Mouse (Mus musculus): ENCODE data around the gene Tbc1d10a. TPM values are rescaled to one million over a fixed set of nuclear protein-coding genes. Genes with fewer than 3 reads are reported as not detected.

Gene Tbc1d10a
- polyA plus RNA-seq, 1 experiment = 22.7 TPM

DNA sequence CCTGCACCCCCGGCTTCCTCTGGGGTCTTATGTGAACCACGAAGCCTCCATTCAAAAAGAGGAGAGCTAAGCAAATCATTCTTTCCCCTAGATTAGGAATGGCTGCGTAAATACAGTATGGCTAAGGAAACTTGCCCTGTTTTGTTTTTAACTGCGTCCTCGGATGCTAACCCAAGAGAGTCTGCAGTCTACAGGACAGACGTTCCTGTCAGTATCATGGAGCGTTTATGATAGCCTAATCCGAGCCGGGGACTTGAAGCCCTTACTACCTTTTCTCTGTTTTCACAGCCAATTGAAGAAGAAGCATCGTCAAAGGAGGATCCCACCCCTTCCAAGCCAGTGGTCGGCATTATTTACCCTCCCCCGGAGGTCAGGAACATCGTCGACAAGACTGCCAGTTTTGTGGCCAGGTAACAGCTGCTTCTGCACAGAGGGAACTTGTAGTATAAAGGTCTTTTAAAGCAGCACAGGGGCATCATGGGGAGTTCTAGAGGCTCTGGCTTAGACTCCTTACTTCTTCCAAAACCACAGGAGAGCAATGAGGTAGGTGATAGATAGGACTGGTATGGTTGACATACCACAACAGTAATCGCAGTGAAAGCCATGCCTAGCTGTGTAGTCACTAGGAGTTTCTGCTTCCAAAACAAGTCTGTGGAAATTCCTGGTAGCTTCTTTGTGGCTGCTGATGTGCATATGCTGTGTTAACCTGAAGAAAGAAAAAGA lies 25.7 kb upstream of the Tbc1d10a start:
- no peak for TF ChIP-seq GATA1 (IDR thresholded peaks at IDR 0.05; ENCODE audit: low read length)

GRCm38 (mm10) chr11:4164701-4165100 lies 21.9 kb upstream of the Tbc1d10a start:
- no peak for TF ChIP-seq GATA1 (IDR thresholded peaks at IDR 0.05; ENCODE audit: low read length)

GRCm38 (mm10) chr11:4166467-4167090 lies 20.0 kb upstream of the Tbc1d10a start:
- TF ChIP-seq GATA1 (IDR thresholded peaks at IDR 0.05; ENCODE audit: low read length) = no peak

- no peak for TF ChIP-seq GATA1 (IDR thresholded peaks at IDR 0.05; ENCODE audit: low read length)
Measured at GRCm38 (mm10) chr11:4174586-4174985, 12.0 kb upstream of the Tbc1d10a start.

DNA sequence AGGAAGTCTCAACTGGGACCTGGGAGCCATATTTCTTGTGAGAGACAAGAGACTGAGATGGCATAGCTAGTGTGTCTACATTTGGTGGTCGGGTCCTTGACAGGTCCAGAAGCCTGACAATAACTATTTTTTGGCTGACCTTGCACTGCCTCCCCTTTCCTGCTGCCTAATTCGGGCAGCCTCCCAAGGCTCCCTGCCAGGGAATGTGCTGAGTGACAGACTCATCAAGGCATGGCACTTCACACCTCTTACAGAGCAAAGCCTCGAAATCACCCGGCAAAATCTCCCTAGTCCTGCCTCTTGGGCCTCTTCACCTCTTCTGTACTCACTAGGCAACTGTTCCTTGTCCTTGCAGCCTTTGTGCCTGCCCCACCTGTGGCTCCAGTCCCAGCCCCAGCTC lies 8.9 kb upstream of the Tbc1d10a start:
- no peak for TF ChIP-seq GATA1 (IDR thresholded peaks at IDR 0.05; ENCODE audit: low read length)

- TF ChIP-seq GATA1 (IDR thresholded peaks at IDR 0.05; ENCODE audit: low read length) = no peak
Measured at GRCm38 (mm10) chr11:4182061-4182460, 4.5 kb upstream of the Tbc1d10a start.

DNA sequence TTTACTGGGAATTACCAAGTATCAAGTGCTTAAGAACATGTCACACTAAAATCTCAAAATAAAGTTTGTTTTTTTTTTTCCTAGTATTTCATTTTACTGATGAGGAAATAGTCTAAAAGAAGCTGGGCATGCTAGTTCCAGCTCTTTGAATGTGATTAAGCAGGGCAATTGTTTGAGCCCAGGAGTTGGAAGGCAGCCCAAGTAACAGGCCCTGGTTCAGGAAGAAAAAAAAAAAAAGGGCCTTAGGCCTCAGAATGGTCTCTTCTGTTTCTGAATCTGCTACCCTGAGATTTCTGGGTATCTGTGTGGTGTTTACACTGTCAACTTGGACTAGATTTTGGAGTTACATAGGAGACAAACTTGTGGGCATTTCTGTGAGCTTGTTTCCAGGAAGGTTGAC lies 3.1 kb upstream of the Tbc1d10a start:
- TF ChIP-seq GATA1 (IDR thresholded peaks at IDR 0.05; ENCODE audit: low read length) = no peak

DNA sequence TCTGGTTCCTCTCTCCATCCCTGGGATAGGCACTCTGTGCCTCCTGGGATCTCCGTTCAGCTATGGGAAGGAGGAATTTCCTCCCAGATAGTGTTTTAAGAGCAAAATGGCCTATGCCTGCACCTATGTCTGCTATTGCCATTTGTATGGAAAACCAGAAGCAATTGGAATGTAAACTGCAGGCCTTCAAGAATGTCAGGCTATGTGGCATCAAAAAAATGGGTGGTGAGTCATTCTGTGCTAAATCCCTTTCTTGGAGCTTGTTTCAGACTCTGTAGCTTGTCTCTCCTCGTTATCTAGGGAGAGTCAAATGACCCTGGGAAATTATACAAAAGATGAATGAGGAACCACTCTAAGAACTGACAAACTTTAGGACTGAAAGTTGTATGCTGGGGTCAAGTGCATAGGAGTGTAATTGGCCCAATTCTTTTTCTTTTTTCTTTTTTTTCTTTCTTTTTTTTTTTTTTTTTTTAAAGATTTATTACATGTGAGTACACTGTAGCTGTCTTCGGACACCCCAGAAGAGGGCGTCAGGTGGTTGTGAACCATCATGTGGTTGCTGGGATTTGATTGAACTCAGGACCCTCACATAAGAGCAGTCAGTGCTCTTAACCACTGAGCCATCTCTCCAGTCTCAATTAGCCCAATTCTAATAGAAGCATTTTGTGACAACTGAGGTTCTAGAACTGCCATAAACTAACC lies 2.2 kb upstream of the Tbc1d10a start:
- TF ChIP-seq GATA1 (IDR thresholded peaks at IDR 0.05; ENCODE audit: low read length) = no peak

GRCm38 (mm10) chr11:4187318-4187700 lies 720 bp downstream of the Tbc1d10a start:
- no peak for TF ChIP-seq GATA1 (IDR thresholded peaks at IDR 0.05; ENCODE audit: low read length)

- no peak for TF ChIP-seq GATA1 (IDR thresholded peaks at IDR 0.05; ENCODE audit: low read length)
Measured at GRCm38 (mm10) chr11:4189182-4189581, 2.6 kb downstream of the Tbc1d10a start.

GRCm38 (mm10) chr11:4190677-4191076 lies 4.1 kb downstream of the Tbc1d10a start:
- no peak for TF ChIP-seq GATA1 (IDR thresholded peaks at IDR 0.05; ENCODE audit: low read length)

GRCm38 (mm10) chr11:4192757-4193156 lies 6.2 kb downstream of the Tbc1d10a start:
- TF ChIP-seq GATA1 (IDR thresholded peaks at IDR 0.05; ENCODE audit: low read length) = no peak

GRCm38 (mm10) chr11:4193420-4193819 lies 6.8 kb downstream of the Tbc1d10a start:
- TF ChIP-seq GATA1 (IDR thresholded peaks at IDR 0.05; ENCODE audit: low read length) = no peak

GRCm38 (mm10) chr11:4195597-4196031 lies 9.0 kb downstream of the Tbc1d10a start:
- TF ChIP-seq GATA1 (IDR thresholded peaks at IDR 0.05; ENCODE audit: low read length) = no peak

DNA sequence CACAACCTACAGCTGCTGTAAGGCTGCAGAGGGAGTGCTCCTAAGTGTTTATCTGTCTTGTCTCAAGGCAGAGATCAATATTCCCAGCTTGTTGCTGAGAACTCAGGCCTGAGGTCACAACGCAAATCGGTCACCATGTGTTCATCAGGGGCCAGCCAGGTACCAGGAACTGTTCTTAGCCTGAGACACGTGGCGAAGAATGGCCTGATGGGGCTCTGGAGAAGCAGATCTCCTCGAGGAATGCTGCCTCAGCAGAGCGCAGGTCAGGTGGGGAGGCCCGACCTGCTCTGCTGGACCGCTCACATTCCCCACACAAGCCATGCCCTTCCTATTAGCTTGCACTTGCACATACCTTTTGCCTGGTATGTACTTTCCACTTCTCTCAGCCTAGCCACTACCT lies 10.0 kb downstream of the Tbc1d10a start:
- TF ChIP-seq GATA1 (IDR thresholded peaks at IDR 0.05; ENCODE audit: low read length) = no peak

GRCm38 (mm10) chr11:4197691-4198090 lies 11.1 kb downstream of the Tbc1d10a start:
- no peak for TF ChIP-seq GATA1 (IDR thresholded peaks at IDR 0.05; ENCODE audit: low read length)
